Mouse (Mus musculus): ENCODE data around the gene Hs6st3. TPM values are rescaled to one million over a fixed set of nuclear protein-coding genes. Genes with fewer than 3 reads are reported as not detected.
A peak's percentile ranks its signal among the peaks of the same experiment; 100 is the strongest.

The Hs6st3 gene
- not detected for total RNA-seq (2021)

DNA sequence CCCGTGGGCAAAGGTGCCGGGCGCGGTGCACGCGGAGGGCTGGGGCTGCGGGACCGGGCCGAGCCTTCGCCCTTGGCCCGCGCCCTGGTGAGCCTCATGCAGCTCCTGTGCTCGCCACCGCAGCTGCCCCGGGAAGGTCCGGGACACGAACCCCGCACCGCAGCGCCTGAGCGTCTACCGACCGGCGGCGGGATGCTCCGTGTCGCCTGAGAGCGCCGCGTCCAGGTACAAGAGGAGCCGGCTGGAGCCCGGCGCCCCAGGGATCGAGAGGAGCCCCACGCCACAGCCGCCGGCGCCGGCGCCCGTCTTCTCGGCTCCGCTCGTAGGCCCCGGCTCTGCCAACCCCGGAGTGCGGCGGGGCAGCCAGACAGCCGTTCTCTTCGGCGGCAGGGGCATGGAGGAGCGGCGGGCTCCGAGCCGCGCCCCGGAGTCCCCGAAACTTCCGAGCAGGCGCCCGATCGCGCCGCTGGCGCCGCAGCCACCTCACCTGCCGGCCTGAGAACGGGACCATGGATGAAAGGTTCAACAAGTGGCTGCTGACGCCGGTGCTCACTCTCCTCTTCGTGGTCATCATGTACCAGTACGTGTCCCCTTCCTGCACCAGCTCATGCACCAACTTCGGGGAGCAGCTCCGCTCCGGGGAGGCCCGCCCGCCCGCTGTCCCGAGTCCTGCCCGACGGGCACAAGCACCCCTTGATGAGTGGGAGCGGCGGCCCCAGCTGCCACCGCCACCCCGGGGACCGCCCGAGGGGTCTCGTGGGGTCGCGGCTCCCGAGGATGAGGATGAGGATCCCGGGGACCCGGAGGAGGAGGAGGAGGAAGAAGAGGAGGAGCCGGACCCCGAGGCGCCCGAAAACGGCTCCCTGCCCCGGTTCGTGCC, at the start of gene Hs6st3:
Hs6st3 (plus strand) TSS at position 436 of the 880 bp plus-strand sequence.
- DNase-seq, result no peak
- intact Hi-C loops (cut with DNase I), result no loop called here

DNA sequence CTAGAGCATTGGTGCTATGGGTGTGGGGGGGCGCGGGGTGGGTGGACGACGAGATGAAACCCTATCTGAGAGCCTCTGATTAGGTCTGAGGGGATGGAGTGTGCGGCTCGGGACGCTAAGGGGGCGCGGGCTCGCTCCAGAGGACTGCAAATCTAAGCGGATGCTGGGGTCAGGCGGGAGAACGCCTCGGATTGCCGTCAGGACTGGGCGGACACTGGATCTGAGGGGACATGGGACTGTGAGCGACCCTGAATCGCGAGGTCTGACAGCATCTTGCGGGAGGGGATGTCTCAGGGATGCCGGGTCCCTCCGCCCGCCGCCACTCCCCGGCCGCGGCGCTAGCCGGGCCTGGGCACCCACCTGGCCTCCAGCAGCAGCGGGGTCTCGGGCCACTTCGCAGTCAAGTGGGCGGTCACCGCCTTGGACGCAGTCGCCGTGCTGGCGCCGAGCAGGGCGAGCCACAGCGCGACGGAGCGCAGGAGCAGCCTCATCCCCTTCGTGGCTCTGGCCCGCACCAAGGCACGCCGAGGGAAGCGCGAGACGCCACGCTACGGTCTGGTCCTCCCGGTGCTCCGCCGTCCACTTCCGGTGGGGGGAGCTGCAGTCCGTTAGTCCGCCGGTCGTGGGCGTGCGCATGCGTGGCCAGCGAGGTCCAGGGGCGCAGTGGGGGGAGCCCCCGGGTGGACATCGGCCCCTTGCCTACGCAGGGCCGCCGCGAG, 39.1 kb upstream of the Hs6st3 start, which contains the start of gene Uggt2:
Uggt2 (minus strand) TSS at position 580 of the 719 bp plus-strand sequence.
- intact Hi-C loops (cut with DNase I), result no loop called here
- peak; percentile 75 to 81 for DNase-seq

DNA sequence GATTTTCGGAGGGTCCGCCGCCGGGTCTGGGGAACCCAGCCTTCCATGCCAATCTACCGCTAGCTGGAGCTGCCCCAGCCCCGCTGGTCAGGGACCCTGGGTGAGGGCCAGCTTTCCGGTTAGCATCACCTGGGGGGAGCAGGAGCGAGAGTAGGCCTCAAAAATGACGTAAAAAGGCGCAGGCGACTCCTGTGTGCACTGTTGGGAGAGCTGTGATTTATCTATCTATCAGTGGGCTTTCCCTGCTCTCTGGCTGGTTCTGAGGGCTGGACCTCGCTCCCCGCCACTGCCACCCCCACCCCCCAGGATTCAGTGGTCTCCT, 38.6 kb upstream of the Hs6st3 start:
- DNase-seq, result no peak
- intact Hi-C loops (cut with DNase I), result no loop called here

DNA sequence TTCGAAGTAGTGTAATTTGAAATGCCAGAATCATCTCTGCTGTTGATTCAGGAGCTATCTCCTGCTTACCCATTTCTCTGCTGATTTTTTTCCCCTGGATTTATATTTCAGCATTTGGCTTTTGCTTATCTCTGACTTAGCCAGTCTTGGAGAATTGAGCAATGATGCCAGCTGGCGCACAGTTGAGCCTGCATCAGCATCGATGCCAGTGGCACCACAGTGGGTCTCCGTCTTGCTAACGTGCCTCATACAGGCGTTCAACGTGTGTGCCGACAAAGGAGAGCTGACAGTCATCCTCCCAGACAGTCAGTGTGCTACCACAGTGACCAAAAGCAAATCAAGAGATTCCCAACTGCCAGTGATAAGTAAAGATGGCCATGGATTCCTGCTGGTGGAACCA, 30.6 kb upstream of the Hs6st3 start:
- DNase-seq, result no peak
- intact Hi-C loops (cut with DNase I), result no loop called here

DNA sequence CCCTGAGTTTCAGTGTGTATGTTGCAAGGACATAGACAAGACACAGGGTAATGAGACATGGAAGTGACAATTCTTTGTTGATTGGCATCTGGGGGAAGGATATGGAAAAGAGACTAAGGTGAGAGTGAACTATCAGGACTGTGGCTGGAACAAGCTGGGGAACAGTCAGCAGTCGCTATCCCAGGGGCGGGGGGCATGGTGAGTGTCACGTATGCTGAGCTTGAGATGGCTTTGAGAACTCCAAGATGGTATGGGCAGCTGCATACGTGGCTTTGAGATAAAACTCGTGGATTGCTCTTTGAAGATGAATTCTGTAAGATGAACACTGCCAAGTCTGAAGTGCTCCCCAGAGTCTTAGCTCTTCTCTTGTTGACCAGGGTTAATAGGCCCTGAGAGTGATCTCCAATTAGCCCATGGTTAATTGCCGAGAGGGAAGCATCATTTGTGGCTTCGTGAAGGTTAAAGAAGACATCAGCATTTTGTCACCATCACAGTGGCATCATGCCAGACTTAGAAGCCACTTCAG, 29.3 kb upstream of the Hs6st3 start:
- intact Hi-C loops (cut with DNase I), result no loop called here

DNA sequence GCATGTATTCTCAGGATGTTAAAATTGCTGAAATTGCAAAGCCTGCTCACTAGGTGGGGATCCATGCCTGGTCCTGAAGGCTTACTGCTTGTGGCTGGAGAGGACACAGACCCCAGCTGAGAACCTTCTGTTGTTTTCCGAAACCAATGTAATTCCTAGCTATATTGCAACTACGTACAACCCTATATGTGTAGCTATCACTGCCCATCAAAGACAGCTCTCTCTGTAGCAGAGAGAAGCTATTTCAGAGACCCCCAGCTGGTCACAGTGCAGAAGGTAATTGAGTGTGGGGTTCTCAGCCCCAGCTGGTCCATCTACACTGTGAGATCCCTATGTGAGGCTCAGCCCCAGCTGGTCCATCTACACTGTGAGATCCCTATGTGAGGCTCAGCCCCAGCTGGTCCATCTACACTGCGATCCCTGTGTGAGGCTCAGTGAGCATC, 28.3 kb upstream of the Hs6st3 start:
- intact Hi-C loops (cut with DNase I), result no loop called here
- DNase-seq, result no peak

More for the DNA sequence above, 29.3 kb upstream of the Hs6st3 start:
- no peak for DNase-seq

DNA sequence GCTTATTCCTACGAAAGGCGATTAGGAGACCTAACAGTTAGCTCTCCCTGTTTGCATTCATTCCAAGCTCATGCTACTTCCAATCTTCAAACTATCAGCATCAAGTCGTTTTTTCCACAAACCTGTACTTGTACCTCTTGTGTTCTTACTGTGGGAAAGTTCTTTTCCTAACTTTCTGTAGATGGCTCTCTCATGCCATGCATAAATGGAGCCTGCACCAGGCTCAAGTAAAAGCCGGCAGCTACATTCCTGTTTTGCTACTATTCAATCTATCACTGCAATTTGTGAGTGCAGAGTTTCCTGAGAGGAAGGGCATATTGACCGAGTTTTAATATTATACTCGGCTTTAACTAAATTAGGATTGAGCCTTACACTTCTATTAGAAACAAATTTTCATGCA, 25.6 kb upstream of the Hs6st3 start:
- no peak for DNase-seq
- intact Hi-C loops (cut with DNase I), result no loop called here

DNA sequence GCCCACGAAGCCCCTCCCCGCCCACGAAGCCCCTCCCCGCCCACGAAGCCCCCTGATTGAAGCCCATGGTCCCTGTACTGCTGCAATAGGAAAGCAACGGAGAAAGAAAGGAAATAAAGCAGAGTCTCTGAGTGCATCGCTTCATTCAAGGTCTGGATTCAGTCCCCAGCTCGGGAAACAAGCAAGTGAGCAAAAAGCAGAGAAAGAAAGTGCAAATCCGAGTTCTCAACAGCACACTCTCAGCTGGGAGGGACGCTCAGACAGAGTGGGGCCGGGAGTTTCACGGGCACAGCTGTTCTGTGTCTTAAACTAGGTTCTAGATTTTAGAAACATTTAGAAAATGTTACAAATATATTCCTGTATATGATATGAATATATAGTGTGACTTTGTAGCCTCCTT, 14.6 kb upstream of the Hs6st3 start:
- intact Hi-C loops (cut with DNase I), result no loop called here
- no peak for DNase-seq

DNA sequence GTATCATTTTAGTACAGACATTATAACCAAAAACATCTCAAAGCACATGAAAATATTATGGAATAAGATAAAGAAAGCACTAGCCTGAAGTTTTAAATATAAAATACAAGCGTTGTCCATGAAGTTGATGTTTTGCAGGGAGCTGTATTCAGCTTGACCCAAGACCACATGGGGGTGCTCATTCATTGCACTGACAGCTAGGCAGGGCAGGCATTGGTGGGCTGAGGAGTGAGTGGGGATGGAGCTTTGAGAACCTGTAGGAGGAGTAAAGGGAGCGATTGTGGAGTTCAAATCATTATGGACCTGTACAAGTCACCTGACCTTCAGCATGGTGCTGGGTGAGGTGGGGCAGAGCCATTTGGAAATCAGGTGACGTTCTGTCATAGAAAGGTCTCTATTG, 14.1 kb upstream of the Hs6st3 start:
- no peak for DNase-seq
- intact Hi-C loops (cut with DNase I), result no loop called here

DNA sequence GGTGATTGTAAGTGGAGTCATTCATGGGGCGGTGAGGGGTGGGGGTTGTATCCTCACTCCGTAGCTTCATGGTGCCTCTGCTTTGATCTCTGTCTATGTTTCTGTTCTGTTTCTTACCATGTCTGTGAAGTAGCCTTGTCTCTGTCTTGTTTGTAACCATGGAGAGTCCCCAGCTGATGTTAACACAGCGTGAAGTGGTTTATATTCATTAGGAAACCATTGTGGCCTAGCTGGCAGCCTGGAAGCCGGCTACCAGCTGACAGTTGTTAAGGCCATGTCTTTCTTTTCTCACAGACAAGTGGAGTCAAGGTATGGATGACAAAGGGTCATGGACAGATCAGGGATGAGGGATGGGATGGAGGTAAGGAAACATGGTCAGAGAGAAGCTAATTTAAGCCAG, 12.3 kb upstream of the Hs6st3 start:
- DNase-seq, result no peak
- intact Hi-C loops (cut with DNase I), result no loop called here

DNA sequence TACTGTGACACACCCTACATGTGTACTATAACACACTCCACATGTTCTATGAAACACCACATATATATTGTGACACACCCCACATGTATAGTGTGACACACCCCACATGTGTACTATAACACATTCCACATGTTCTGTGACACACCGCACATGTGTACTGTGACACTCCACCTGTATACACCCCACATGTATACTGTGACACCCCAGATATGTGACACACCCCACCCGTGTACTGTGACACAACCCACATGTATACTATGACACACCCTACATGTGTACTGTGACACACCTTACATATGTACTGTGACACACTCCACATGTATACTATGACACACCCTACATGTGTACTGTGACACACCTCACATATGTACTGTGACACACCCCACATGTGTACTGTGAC, 10.8 kb upstream of the Hs6st3 start:
- intact Hi-C loops (cut with DNase I), result no loop called here
- DNase-seq, result no peak

DNA sequence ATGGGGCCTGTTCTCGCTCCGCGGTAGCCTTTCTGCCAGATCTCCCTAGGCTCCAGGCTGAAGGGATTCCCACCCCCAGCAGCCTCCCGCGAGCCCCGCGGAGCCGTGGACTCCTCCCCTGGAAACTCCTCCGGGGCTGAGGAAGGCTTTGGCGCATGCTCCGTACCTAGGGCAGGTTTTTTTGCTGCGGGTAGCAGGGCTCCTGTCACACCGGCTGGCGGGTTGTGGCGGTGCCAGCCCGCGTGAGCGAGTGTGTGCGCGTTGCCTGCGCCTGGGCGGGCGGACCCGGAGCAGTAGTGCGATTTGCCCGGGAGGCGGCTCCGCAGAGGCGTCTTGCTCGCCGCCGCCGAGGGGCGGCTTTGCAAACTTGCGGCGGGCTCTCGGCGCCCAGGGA, 632 bp upstream of the Hs6st3 start:
- intact Hi-C loops (cut with DNase I), result no loop called here
- peak; percentile 20 to 25 for DNase-seq

DNA sequence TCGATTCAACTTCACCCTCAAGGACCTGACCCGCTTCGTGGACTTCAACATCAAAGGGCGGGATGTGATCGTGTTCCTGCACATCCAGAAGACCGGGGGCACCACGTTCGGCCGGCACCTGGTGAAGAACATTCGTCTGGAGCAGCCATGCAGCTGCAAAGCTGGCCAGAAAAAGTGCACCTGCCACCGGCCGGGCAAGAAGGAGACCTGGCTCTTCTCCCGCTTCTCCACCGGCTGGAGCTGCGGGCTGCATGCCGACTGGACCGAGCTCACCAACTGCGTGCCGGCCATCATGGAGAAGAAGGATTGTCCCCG, 602 bp downstream of the Hs6st3 start:
- intact Hi-C loops (cut with DNase I), result no loop called here
- DNase-seq, result no peak

DNA sequence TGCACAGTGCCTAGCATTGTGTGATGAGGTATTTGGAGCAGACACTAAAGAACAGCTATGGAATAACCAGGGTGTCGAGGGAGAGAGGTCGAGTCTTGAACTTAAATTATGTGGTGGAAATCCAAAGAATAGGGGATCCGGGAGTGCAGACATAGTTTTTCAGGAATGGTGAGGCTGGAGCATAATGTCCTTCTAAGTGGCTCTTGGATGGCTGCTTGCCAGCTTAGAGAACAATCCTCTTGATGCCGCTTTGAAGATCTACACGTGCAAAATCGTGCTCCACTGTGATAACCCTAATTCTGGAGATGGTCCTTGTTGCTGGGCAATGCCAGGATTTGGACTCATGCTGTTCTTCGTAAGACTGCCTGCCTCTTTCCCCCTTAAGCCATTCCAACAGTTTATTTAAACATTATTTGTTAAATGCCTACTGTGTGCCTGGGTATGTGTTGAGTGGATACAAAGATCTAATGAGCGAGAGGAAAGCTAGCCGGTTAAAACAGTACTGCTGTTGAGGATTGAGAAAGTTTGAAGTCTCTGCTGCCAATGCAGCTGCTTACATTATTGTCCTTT, 1.3 kb downstream of the Hs6st3 start:
- intact Hi-C loops (cut with DNase I), result no loop called here
- no peak for DNase-seq

DNA sequence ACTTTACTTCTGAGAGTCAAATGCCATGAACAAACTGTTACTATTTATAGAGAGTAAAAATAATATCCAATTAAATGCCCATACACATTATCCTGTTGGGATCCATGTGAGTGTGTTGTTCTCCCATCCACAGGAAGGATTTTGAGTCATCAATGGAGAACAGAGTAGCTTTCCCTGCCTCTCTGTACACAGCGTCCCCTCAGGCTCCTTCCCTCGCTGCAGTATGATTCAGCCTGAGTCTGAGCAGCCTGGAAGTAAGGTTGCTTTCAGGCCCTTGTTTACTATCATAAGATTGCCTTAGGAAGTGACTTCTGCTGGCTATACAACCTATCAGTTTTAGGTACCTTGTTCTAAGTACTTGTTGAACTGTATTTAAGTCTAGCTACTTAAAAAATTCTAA, 14.9 kb downstream of the Hs6st3 start:
- DNase-seq, result no peak
- intact Hi-C loops (cut with DNase I), result no loop called here

DNA sequence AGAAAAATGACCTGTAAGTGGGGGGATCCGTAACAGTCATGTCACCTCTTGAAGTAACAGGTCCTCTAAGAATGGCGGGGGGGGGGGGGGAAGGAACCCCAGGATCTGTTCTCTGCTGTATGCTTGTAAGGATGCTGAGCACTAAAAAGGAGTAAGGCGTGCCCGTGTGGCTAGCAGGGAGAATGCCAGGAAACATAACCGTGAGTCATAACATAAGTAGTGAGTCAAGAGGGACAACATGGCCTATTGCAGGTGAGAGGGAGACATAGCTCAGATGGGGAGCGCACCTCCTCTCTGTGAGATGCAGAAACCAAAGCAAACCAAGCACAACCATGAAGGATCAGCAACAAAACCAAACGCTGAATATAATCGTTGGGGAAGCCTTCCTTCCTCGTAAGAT, 55.8 kb downstream of the Hs6st3 start:
- DNase-seq, result no peak
- intact Hi-C loops (cut with DNase I), result no loop called here

DNA sequence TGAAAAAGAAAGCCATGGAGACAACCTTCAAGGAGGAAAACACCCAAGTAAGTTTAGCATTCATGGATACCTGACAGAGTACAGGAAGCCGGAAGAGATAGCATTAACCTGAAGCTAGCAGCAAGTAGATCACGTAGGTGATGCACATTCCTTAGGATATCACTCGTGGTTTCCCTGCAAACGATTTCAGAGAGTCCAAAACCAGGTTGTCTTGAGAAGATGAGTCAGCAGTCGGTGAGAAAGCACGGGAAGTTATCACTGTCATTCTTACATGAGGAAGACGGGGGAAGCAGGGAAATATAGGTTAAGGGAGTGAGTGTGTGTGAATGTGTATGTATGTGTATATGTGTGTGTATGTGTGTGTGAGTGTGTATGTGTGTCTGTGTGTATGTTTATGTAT, 65.4 kb downstream of the Hs6st3 start:
- intact Hi-C loops (cut with DNase I), result no loop called here
- no peak for DNase-seq

DNA sequence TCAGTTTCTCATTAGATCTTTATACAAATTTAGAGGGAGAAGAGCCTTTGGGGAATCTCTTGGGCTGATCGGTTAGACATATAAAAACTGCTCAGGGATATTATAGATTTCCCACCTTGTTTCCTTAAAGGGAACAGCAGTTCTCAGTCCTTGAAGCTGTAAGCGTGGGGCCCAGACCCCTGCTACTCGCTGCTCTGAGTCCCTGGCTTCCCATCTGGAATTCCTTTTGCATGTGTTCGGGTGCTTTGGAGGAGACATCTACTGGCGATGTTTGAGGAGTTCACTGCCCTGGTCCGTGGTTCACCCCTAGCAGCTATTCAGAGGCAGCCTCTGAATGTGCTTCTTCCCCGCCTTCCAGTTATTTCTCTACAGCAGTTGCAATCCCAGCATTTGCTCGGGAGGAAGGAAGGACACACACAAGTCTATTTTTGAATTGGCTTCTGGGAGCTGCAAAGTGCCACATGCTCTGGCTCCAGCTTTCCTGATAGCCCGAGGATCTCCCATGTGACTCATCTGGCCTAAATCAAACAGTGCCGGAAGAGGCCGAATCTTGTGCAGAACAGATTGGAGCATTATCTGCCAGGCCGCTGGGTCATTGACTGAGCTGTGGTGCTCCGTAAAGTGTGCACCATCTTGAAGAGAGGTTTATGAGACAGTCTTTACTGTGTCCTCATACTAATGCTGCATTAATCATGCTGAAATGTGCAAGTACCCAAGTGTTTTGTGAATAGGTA, 77.6 kb downstream of the Hs6st3 start:
- peak; percentile 2 to 3 for DNase-seq
- intact Hi-C loops (cut with DNase I), result no loop called here

DNA sequence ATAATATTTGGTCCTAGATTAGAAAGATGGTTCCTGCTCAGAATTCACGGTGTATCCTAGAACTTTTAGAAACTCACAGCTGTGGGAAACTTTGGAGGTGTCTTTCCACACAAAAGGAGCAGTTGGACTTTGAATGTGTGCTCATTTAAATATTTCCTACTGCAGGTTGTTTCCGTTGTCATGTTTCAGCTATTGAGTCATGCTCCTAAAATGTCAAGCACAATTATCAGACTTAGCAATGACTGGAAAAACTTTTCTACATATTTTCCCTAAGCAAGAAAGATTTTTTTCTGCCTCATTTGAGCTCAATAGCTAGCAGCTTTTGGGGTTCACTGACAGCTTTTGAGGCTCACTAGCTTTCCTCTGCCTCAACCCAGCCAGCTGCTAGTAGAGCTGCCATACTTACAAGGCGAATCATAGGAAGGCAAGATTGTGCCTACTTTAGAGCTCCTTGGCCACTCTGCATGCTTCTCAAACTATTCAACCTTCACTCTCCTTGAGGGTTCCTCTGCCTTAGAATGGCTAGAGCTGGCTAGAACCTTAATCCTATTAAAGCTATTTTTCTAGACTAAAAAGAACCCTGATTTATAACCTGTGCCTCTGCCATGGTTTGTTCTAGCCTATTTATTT, 89.7 kb downstream of the Hs6st3 start:
- DNase-seq, result no peak
- intact Hi-C loops (cut with DNase I), result no loop called here

DNA sequence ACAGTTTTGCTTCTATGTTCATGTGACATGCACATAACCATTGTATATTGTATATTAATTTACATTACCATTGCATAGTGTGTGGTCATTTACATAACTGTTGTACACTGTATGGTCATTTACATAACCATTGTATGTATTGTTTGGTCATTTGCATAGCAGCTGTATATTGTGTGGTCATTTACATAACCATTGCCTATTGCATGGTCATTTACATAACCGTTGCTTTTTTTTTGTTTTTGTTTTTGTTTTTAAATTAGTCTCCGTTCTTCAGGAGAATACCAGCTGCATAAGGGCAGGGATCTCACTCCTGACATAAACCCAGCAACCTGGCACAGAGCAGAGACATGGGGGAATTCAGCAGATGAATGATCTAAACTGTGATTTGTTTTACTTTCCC, 95.5 kb downstream of the Hs6st3 start:
- intact Hi-C loops (cut with DNase I), result no loop called here
- no peak for DNase-seq

DNA sequence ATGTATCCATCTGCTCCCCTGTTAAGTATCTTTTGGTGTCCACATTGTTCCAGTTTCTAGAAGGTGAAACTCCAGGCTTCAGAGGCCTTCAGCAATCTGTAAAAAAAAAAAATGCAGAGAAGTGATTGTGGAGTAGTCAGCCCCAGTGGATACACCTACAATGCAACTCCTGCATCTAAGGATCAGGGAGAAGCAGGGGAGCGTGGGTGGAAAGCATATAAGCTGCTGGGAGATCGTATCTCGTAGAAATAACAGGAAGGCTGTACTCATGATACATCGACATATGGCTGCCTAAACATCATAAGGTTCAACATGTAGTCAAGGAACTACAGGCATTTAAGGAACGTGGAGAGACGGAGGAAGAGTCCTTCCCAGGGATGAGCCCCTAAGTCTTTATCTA, 109.0 kb downstream of the Hs6st3 start:
- DNase-seq, result no peak
- intact Hi-C loops (cut with DNase I), result no loop called here

Data from heart, postnatal 36 days (tissue).